Mouse (Mus musculus) cerebellum, adult 2 months (tissue): ENCODE measurements at regions not wholly inside any gene's neighbourhood (a gene's known extent, or its start where the extent isn't known, plus 50 kb on each side); places are given as distances from the start of the nearest gene placed in this dataset.

Experiments
- DNase-seq, 2 experiments: peaks; one replicate each; pipeline ENCODE4 v3.0.0; 2021
- H3K27ac ChIP-seq: fragments of 200-500 bp; 2 replicates; pipeline ENCODE4 v1.5.1; 2012; ENCODE audit warnings: low read length, control low read depth, inconsistent platforms; ENCODE audit not compliant: insufficient read depth
- H3K27me3 ChIP-seq: fragments of 200-500 bp; 2 replicates; pipeline ENCODE4 v1.6.1; 2012; ENCODE audit warnings: inconsistent platforms, mild to moderate bottlenecking, low read length, moderate library complexity; ENCODE audit not compliant: control insufficient read depth, insufficient read depth
- H3K4me1 ChIP-seq: fragments of 200-500 bp; 2 replicates; pipeline ENCODE4 v1.6.1; 2011; ENCODE audit warnings: low read length; ENCODE audit not compliant: control insufficient read depth, insufficient read depth
- H3K4me3 ChIP-seq: fragments of 200-500 bp; replicated peaks from 2 replicates; pipeline ENCODE3; 2011; ENCODE audit warnings: mild to moderate bottlenecking, low read depth, low read length, control low read depth; ENCODE audit not compliant: insufficient read depth
- CTCF ChIP-seq: fragments of 200-500 bp; IDR thresholded peaks from 2 replicates; pipeline ENCODE4 v1.5.1; 2011; ENCODE audit warnings: low read depth, mild to moderate bottlenecking, control low read depth, low read length, moderate library complexity, borderline replicate concordance; ENCODE audit not compliant: insufficient read depth
- POLR2A ChIP-seq: fragments of 200-500 bp; IDR thresholded peaks from 2 replicates; pipeline ENCODE4 v1.6.1; 2011; ENCODE audit warnings: low read length, control low read depth, borderline replicate concordance; ENCODE audit not compliant: insufficient read depth
- WGBS: fragments of 180-500 bp; shearing (Covaris S2); methylation state at CpG from one replicate; pipeline ENCODE4 v1.1.7; 2018; 5-methylcytosine and 5-hydroxymethylcytosine counted together

DNA sequence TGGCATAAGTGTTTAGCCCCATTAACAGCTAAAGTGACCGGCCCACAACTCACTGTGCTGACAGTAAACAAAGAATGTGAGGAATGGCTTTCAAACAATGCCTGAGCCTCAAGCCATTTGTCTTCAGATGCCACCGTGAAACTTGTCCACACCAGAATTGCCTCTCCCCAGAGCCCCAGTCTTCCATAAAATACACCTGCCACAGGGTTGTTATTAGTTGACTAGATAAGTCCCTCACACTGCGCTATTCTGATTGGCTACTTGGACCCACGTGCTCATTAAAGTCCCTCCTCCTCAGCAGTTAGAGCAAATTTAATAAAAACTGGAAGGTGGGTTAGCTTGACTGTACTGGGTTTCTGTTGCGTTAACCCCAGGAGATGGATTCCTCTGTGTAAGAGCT, 167.7 kb upstream of the Otx2 start:
- whole genome bisulfite sequencing = 66% methylated on average over 5 of the region's 5 CpGs
- Histone ChIP-seq H3K27ac (no peak overlapping the region), H3K4me1 (no peaks in the 10 kb centered on the region), H3K4me3 (no peak overlapping the region), H3K27me3 (no peaks in the 10 kb centered on the region)
- TF ChIP-seq CTCF (no peak), POLR2A (no peak)
- no peak for DNase-seq

DNA sequence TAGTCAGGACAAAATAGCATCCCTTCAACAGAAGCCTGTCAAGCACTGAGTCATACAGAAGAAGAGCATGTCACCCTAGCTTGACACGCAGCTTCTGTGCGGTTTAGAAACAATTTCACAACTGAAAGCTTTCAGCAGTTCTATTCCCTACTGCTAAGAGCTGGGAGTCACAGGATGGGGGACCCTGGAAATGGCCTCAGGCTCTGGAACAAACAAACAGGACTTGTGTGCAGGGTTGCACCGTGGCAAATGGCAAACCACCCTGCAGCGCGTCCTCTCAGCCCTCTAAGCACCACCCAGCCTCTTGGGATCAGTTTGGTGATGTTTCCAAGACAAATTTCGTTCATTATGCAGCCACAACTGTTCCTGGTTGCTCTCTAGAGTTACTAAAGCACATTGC, 163.6 kb upstream of the Otx2 start:
- no peak for TF ChIP-seq CTCF
- TF ChIP-seq POLR2A = no peak
- DNase-seq = no peak
- Histone ChIP-seq H3K4me1 (no peaks in the 10 kb centered on the region), H3K27me3 (no peaks in the 10 kb centered on the region), H3K27ac (no peak overlapping the region), H3K4me3 (no peak overlapping the region)
- WGBS = 60% methylated on average over 6 of the region's 6 CpGs

DNA sequence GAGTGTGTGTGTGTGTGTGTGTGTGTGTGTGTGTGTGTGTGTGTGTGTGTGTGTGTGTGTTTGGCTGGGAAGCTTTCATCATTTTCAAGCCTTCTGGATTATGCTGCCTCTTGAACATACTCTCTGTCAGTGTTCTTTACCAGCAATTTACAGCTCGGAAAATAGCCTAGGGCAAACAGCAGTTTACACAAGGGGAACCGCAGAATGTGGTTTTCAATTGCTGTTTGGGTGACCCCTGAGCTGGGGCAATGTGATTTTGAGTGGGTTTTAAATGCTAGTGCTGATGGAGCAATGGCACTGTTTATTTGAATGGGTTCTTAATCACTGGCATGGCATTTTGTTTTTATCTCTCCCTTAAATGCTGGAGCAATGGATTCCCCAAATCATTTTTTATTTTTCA, 162.5 kb upstream of the Otx2 start:
- Histone ChIP-seq H3K27me3 (no peaks in the 10 kb centered on the region), H3K27ac (no peak overlapping the region), H3K4me1 (no peaks in the 10 kb centered on the region), H3K4me3 (no peak overlapping the region)
- DNase-seq = no peak
- 88% methylated on average over 2 of the region's 2 CpGs for WGBS
- TF ChIP-seq CTCF (no peak), POLR2A (no peak)

GRCm38 (mm10) chr14:48834416-48834815, 160.8 kb upstream of the Otx2 start:
- TF ChIP-seq CTCF (no peak), POLR2A (no peak)
- Histone ChIP-seq H3K4me3 (no peak overlapping the region), H3K4me1 (no peaks in the 10 kb centered on the region), H3K27me3 (no peaks in the 10 kb centered on the region), H3K27ac (no peak overlapping the region)
- DNase-seq = no peak
- 94% methylated on average over 2 of the region's 2 CpGs for WGBS

GRCm38 (mm10) chr14:48826421-48826820, 152.8 kb upstream of the Otx2 start:
- H3K4me3 ChIP-seq = no peak overlapping the region
- no peak for DNase-seq
- no peak overlapping the region for H3K27ac ChIP-seq
- no peaks in the 10 kb centered on the region for H3K4me1 ChIP-seq
- no peaks in the 10 kb centered on the region for H3K27me3 ChIP-seq
- TF ChIP-seq POLR2A (no peak), CTCF (no peak)
- 59% methylated on average over 5 of the region's 5 CpGs for WGBS

- no peaks in the 10 kb centered on the region for H3K4me1 ChIP-seq
- DNase-seq = no peak
- H3K27ac ChIP-seq = no peak overlapping the region
- no peak overlapping the region for H3K4me3 ChIP-seq
- TF ChIP-seq POLR2A = no peak
- no peak for TF ChIP-seq CTCF
- WGBS = 7% methylated on average over 3 of the region's 3 CpGs
- H3K27me3 ChIP-seq = no peaks in the 10 kb centered on the region
Observed at GRCm38 (mm10) chr14:48824375-48824774, 150.8 kb upstream of the Otx2 start.

- WGBS = 91% methylated on average over 3 of the region's 3 CpGs
- TF ChIP-seq CTCF = no peak
- TF ChIP-seq POLR2A = no peak
Observed at GRCm38 (mm10) chr14:48815941-48816340, 142.3 kb upstream of the Otx2 start.

GRCm38 (mm10) chr14:48815231-48815728, 141.7 kb upstream of the Otx2 start:
- no peak for DNase-seq
- Histone ChIP-seq H3K27ac (no peak overlapping the region), H3K4me1 (no peaks in the 10 kb centered on the region), H3K27me3 (no peaks in the 10 kb centered on the region; the same call in 1 of the 2 replicates), H3K4me3 (no peak overlapping the region)
- 56% methylated on average over 8 of the region's 8 CpGs for WGBS
- TF ChIP-seq POLR2A (no peak), CTCF (no peak)

More at GRCm38 (mm10) chr14:48815941-48816340, 142.3 kb upstream of the Otx2 start:
- H3K27ac ChIP-seq = no peak overlapping the region
- no peak for DNase-seq
- no peak overlapping the region for H3K4me3 ChIP-seq
- no peaks in the 10 kb centered on the region for H3K4me1 ChIP-seq
- H3K27me3 ChIP-seq = no peaks in the 10 kb centered on the region; the same call in 1 of the 2 replicates
